Mouse (Mus musculus) hindbrain, embryonic 13.5 days (tissue): ENCODE data around the gene Naip2. TPM values are rescaled to one million over a fixed set of nuclear protein-coding genes. Genes with fewer than 3 reads are reported as not detected.
"Not testable (repeated sequence)": the region's sequence is repeated elsewhere in the genome, so short reads cannot be mapped to it uniquely, and the experiment has no call there.

Experiments
- ATAC-seq: fragments of 200-750 bp; cut with Nextera tagmentation; 2 replicates; pipeline ENCODE4 v1.8.0; 2017; ENCODE audit warnings: moderate TSS enrichment; ENCODE audit not compliant: low FRiP score
- H3K27ac ChIP-seq: fragments of 300-500 bp; sonication (generic); 2 replicates; pipeline ENCODE4 v1.5.1; 2015; ENCODE audit warnings: inconsistent platforms, mild to moderate bottlenecking, moderate library complexity
- H3K27me3 ChIP-seq: fragments of 300-500 bp; sonication (generic); 2 replicates; pipeline ENCODE4 v1.6.1; 2015; ENCODE audit warnings: mild to moderate bottlenecking, inconsistent platforms
- H3K36me3 ChIP-seq: fragments of 300-500 bp; sonication (generic); 2 replicates; pipeline ENCODE4 v1.6.1; 2015; ENCODE audit warnings: mild to moderate bottlenecking, inconsistent platforms
- H3K4me1 ChIP-seq: fragments of 300-500 bp; sonication (generic); replicated peaks from 2 replicates; pipeline ENCODE4 v1.6.1; 2015; ENCODE audit warnings: inconsistent platforms
- H3K4me2 ChIP-seq: fragments of 300-500 bp; sonication (generic); 2 replicates; pipeline ENCODE4 v1.6.1; 2015; ENCODE audit warnings: inconsistent platforms, mild to moderate bottlenecking, moderate library complexity
- H3K4me3 ChIP-seq: fragments of 300-500 bp; sonication (generic); 2 replicates; pipeline ENCODE4 v1.5.1; 2015; ENCODE audit warnings: mild to moderate bottlenecking, inconsistent platforms
- H3K9ac ChIP-seq: fragments of 300-500 bp; sonication (generic); 2 replicates; pipeline ENCODE4 v1.6.1; 2015; ENCODE audit warnings: mild to moderate bottlenecking, inconsistent platforms
- H3K9me3 ChIP-seq: fragments of 300-500 bp; sonication (generic); 2 replicates; pipeline ENCODE4 v1.6.1; 2016; ENCODE audit warnings: inconsistent platforms
- WGBS: fragments of 180-500 bp; shearing (Covaris S2); methylation state at CpG from one replicate; pipeline ENCODE4 v1.1.7; 2015; 5-methylcytosine and 5-hydroxymethylcytosine counted together
- polyA plus RNA-seq: library from polyadenylated mRNA; unstranded; fragments of >200 nt; fragmentation: Nextera tagmentation; extraction: Ambion mirVana; gene quantifications from 2 replicates; pipeline ENCODE4 v1.2.1, GENCODE M21; 2015

Naip2 gene
- polyA plus RNA-seq, 1 experiment from 2014 or later: 0.26 TPM

GRCm38 (mm10) chr13:100161171-100161870 is 40.6 kb downstream of the Naip2 start:
- not testable (repeated sequence) for H3K9ac ChIP-seq, H3K4me1 ChIP-seq, H3K4me2 ChIP-seq, ATAC-seq, H3K27me3 ChIP-seq, H3K9me3 ChIP-seq, H3K36me3 ChIP-seq, H3K4me3 ChIP-seq, H3K27ac ChIP-seq
- WGBS: 91% methylated on average over 11 of the region's 11 CpGs

DNA sequence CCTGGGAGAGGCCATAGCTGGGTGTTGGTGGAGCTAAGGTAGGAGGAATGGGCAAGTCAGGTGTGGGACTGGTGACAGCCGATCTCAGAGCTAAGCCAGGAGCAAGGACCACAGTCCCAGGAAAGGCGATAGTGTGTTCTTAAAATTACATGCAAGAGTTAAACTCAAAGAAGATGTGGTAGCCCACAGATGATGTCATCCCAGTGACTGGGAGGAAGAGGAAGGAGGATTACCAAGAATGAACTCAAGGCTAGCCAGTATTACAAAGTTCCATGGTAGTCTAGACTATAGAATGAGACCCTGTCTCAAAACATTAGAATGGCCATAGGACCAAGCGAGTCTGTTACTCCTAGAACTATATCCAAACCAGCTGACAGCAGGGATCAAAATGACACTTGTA is 45.3 kb downstream of the Naip2 start:
- ATAC-seq: no peak
- Histone ChIP-seq H3K9ac (no peak overlapping the region), H3K4me2 (no peak overlapping the region), H3K9me3 (no peaks in the 10 kb centered on the region), H3K4me1 (no peaks in the 10 kb centered on the region), H3K27ac (no peak overlapping the region), H3K27me3 (no peaks in the 10 kb centered on the region), H3K36me3 (no peaks in the 10 kb centered on the region), H3K4me3 (no peak overlapping the region)
- 93% methylated on average over 3 of the region's 3 CpGs for WGBS

DNA sequence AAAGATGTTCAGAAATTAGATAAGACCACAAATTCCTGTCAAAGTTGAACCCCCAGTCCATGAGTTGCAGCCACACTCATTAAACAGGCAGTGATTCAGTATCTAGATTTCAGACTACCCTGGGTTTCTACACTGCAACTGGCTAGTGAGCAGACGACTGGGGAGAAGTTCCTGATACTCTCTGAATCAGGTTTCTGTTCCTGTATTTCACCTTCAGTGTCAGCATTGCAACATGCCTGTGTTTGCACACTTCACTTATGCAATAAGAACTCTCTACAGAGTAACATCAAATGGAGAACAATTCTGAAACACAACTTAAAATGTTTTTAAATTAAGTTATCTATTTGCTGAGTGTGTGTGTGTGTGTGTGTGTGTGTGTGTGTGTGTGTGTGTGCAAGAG is 49.2 kb downstream of the Naip2 start:
- H3K27ac ChIP-seq: no peak overlapping the region
- WGBS: 74% methylated on average over 1 of the region's 1 CpGs
- no peaks in the 10 kb centered on the region for H3K9me3 ChIP-seq
- no peak overlapping the region for H3K4me2 ChIP-seq
- H3K4me3 ChIP-seq: no peak overlapping the region
- H3K9ac ChIP-seq: no peak overlapping the region
- ATAC-seq: no peak
- H3K27me3 ChIP-seq: no peaks in the 10 kb centered on the region
- H3K4me1 ChIP-seq: no peaks in the 10 kb centered on the region
- H3K36me3 ChIP-seq: no peaks in the 10 kb centered on the region

GRCm38 (mm10) chr13:100141646-100142314 is 60.1 kb downstream of the Naip2 start:
- Histone ChIP-seq H3K9me3 (no peaks in the 10 kb centered on the region), H3K4me2 (no peak overlapping the region), H3K4me1 (no peaks in the 10 kb centered on the region), H3K36me3 (peaks cover 22% of the 10 kb centered on the region), H3K4me3 (no peak overlapping the region), H3K27ac (no peak overlapping the region), H3K9ac (no peak overlapping the region), H3K27me3 (no peaks in the 10 kb centered on the region)
- 87% methylated on average over 8 of the region's 8 CpGs for WGBS
- ATAC-seq: no peak

DNA sequence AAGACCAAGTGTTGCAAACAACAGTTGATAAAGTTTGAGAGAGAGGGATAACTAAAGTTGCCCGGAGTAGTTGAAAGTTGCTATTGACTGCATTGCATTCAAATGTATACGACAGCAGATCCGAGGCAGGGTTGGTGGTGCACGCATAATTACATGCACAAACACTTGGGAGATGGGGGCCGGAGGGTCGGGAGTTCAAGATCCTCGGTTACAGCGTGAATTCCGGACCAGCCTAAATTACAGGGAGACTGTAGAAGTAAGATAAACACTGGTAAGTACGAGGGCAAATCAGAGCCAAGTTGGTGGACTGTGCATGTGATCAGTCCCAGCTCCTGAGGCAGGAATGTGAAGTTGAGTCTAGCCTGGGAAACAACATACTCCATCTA is 76.6 kb downstream of the Naip2 start:
- peak overlapping the region; percentile 87 for H3K4me3 ChIP-seq
- WGBS: 3% methylated on average over 10 of the region's 10 CpGs
- H3K4me1 ChIP-seq: peaks cover 17% of the 10 kb centered on the region
- H3K27me3 ChIP-seq: no peaks in the 10 kb centered on the region
- H3K9ac ChIP-seq: peak overlapping the region; percentile 87
- H3K27ac ChIP-seq: no peak overlapping the region
- H3K4me2 ChIP-seq: peak overlapping the region; percentile 96
- H3K36me3 ChIP-seq: peaks cover 32% of the 10 kb centered on the region
- H3K9me3 ChIP-seq: no peaks in the 10 kb centered on the region
- peak; percentile 44; the same call in 1 of the 2 replicates for ATAC-seq

GRCm38 (mm10) chr13:100124423-100125257 is 77.3 kb downstream of the Naip2 start, which contains the start of gene Smn1:
Smn1 (plus strand) TSS chr13:100124852.
- peak; percentile 97 for ATAC-seq
- H3K9ac ChIP-seq: peak within 1 kb of the TSS; percentile 87
- 0 out of 2 replicates have a peak within 1 kb of the TSS, but pooled peaks have one; percentile 36 for H3K27ac ChIP-seq
- 4% methylated on average over 42 of the region's 42 CpGs for WGBS
- no peaks in the 10 kb centered on the region for H3K27me3 ChIP-seq
- no peaks in the 10 kb centered on the region for H3K9me3 ChIP-seq
- peak within 1 kb of the TSS; percentile 87 for H3K4me3 ChIP-seq
- H3K4me2 ChIP-seq: peak within 1 kb of the TSS; percentile 96
- peaks cover 29% of the 10 kb centered on the region for H3K36me3 ChIP-seq
- H3K4me1 ChIP-seq: peaks cover 17% of the 10 kb centered on the region

DNA sequence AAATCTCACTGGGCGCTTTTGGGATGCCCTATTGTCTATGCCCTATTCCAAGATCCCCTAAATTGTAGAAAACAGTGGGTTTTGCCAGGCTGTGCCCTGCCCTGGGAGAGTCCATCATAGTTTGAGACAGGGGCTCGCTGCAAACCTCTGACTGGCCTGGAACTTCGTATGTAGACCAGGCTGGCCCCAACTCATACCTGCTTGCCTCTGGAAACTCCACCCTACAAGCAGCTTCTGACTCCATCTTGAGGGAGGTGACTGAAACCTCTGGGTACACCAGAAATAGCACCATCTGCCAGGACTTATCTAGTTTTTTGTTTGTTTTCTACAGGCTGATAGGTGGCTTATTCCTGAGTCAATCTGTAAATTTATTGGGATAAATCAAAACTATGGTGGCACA is 77.9 kb downstream of the Naip2 start:
- peak overlapping the region; percentile 87; the same call in 1 of the 2 replicates for H3K9ac ChIP-seq
- H3K27ac ChIP-seq: no peak overlapping the region
- WGBS: 89% methylated on average over 3 of the region's 3 CpGs
- peak overlapping the region; percentile 87 for H3K4me3 ChIP-seq
- H3K4me1 ChIP-seq: peaks cover 17% of the 10 kb centered on the region
- peak; percentile 12; the same call in 1 of the 2 replicates for ATAC-seq
- H3K4me2 ChIP-seq: peak overlapping the region; percentile 96
- no peaks in the 10 kb centered on the region for H3K9me3 ChIP-seq
- H3K27me3 ChIP-seq: no peaks in the 10 kb centered on the region
- peaks cover 23% of the 10 kb centered on the region for H3K36me3 ChIP-seq

DNA sequence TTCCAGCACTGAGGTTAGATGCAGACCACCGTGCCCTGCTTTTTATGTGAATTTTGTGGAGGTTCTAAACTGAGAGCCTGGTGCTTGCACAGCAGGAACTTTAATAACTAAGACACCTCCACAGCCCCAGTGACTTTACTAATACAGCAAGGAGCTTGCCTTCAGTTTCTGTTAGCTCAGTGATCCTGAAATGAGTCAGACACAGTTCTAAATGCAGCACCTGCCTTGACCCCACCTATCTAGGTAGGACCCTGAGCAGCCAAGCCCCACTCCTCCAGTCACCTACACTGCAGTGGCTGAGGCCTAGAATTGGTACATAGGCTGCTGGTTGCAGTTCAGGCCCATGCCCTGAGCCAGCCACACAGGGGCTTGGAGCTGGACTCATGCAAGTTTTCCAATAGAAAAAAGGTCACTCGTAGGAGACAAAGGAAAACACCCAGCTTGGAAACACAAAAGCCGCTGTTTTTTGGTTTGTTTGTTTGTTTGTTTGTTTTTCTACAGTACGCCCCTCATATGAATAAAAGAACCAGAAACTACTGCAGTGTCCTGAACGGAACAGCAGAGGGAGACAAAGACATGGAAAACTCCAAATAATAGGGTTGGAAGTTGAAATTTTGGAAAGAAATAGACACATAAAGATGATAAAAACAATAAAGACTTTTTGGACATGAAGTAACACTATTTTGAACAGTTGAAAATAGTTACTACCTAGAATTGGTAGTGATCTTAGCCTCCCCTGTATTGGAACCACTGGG is 89.5 kb downstream of the Naip2 start:
- Histone ChIP-seq H3K9me3 (no peaks in the 10 kb centered on the region), H3K27me3 (no peaks in the 10 kb centered on the region), H3K9ac (no peak overlapping the region), H3K4me3 (no peak overlapping the region), H3K36me3 (peaks cover 51% of the 10 kb centered on the region), H3K4me1 (peaks cover 21% of the 10 kb centered on the region), H3K4me2 (no peak overlapping the region), H3K27ac (no peak overlapping the region)
- 39% methylated on average over 5 of the region's 5 CpGs for WGBS
- no peak for ATAC-seq

DNA sequence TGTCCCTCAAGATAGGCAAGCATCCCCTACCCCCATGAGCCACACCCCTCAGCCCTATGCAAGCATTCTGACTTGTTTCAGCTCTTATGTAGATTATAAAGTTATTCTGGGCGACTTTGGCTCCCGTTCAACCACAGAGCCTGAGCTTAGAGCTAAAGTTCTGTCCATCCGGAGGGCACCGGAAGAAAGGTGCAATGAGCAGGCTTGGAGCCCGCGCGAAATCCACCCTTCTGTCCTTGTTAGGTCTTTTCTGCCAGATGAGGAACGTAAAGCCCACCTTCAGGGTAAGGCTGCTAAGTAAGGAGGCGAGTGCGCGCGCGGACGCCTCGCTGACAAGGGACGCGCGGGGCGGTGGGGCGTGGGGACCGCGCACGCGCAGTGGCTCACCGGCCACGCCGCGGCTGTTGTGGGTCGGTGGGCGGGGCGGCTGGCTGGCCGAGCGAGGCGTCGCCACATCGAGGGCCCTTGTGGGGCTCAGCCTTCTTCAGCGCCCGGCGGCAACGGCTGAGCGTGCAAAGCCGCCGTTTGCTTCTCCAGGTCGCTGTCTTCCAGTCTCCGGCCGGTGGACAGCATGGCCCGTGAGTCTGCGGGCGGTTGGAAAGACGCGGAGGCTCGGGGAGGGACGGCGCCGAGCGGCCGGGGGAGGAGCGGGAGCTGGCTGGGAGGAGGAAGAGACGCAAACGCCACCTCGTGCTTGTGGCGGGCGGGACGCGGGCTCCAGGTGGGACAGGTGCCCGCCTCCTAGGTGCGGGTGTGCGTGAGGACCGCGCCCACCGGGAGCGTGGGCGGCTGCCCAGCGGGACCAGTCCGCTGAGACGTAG is 94.0 kb downstream of the Naip2 start, which contains the start of gene Serf1:
TSS of gene Serf1 (plus strand) at position 361 of the 821 bp plus-strand sequence.
- peak; percentile 73 for ATAC-seq
- H3K27ac ChIP-seq: peak within 1 kb of the TSS; percentile 85
- peaks cover 6% of the 10 kb centered on the region; the same call in 1 of the 2 replicates for H3K27me3 ChIP-seq
- peaks cover 32% of the 10 kb centered on the region for H3K4me1 ChIP-seq
- peaks cover 16% of the 10 kb centered on the region for H3K36me3 ChIP-seq
- H3K4me2 ChIP-seq: peak within 1 kb of the TSS; percentile 64
- under 1% methylated on average over 75 of the region's 76 CpGs for WGBS
- peak within 1 kb of the TSS; percentile 88 for H3K9ac ChIP-seq
- H3K4me3 ChIP-seq: peak within 1 kb of the TSS; percentile 86
- no peaks in the 10 kb centered on the region for H3K9me3 ChIP-seq

DNA sequence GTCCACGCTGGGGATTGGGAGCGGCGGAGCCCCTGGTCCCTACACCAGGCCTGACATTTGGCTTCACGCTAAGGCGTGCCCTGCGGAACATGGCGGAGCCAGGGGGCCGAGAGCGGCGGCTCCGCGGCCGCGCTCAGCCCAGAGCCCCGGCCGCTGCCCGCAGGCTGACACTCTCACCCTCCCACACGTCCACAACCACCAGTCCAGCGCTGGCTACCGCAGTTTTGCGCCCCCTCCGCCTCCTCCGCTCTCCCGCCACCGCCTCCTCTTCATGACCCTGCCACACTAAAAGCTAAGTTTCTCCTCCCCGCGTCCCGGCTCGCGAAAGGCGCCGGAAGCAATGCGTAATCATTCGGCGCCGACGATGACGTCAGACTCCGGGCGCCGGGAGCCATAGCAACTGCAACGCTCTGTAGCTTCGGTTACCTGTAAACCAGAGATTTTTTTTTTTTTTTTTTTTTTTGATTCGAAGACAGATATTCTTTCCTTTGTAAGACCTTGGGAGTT is 98.1 kb downstream of the Naip2 start, which contains the start of gene Bdp1:
TSS of gene Bdp1 (minus strand) at position 323 of the 507 bp plus-strand sequence.
- H3K4me2 ChIP-seq: peak within 1 kb of the TSS; percentile 86
- H3K4me3 ChIP-seq: peak within 1 kb of the TSS; percentile 98
- peak within 1 kb of the TSS; percentile 96 for H3K9ac ChIP-seq
- peaks cover 39% of the 10 kb centered on the region for H3K4me1 ChIP-seq
- H3K36me3 ChIP-seq: peaks cover 2% of the 10 kb centered on the region; the same call in 1 of the 2 replicates
- H3K9me3 ChIP-seq: no peaks in the 10 kb centered on the region
- peak; percentile 75 for ATAC-seq
- H3K27me3 ChIP-seq: peaks cover 6% of the 10 kb centered on the region; the same call in 1 of the 2 replicates
- H3K27ac ChIP-seq: peak within 1 kb of the TSS; percentile 85
- WGBS: under 1% methylated on average over 44 of the region's 44 CpGs
